Mouse (Mus musculus): ENCODE results near the gene Bpgm. TPM values are rescaled to one million over a fixed set of nuclear protein-coding genes. Genes with fewer than 3 reads are reported as not detected.

Gene Bpgm
- total and polyA plus RNA-seq, 2 experiments from 2014 or later, result 49.6 to 70.3 TPM

DNA sequence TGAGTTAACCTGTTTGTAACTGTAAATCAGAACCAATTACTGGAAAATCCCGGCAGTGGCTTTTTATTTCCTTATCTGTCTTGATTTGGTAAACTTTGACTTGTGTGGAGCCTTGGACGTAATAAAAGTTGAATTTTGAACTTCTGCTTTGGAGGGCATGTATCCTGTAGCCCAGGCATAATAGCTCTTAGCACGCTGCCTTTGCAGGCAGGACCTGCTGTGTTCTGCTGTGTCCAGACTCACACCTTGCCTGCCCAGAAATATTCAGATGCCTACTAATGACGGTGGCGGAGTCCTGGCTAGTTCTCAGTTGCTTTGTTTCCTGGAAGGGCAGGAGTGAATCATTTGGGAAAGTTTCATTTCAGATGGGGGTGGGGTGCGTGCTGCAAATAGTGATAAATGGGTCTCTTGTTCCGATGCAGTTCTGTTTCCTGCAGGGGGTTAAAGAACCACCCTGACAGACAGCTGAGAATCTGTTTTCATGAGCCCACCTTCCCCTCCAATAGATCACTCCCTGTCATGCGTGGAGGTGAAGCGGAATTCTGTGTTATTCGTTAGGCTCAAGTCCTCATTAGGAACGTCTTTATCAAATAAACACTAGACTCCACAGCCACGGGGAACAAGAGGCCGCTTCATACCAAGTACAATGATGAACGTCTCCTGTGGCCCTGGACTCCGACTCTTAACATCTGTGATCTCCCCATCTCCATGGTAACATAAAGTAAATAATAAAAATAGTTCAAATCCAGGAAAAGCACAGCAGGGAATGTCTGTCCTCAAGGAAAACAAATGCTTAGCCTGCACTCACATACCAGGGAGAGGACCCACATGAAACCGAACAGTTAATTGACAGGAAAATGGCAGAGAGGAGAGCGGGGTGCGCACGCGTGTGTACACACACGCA is 67.5 kb downstream of the Bpgm start:
- 34% methylated on average over 21 of the region's 21 CpGs for WGBS
- Histone ChIP-seq H3K9ac (no peak overlapping the region), H3K27me3 (ENCODE audit: insufficient read depth, low read length) (no peaks in the 10 kb centered on the region), H3K36me3 (ENCODE audit: insufficient read depth) (no peaks in the 10 kb centered on the region), H3K4me3 (ENCODE audit: low read depth, low read length) (no peak overlapping the region), H3K4me1 (ENCODE audit: insufficient read depth) (no peaks in the 10 kb centered on the region), H3K27ac (ENCODE audit: low read depth, low read length) (no peak overlapping the region), H3K4me2 (ENCODE audit: low read depth) (no peak overlapping the region; the same call in 1 of the 2 replicates), H3K9me3 (ENCODE audit: low read length) (no peaks in the 10 kb centered on the region)
- TF ChIP-seq CTCF (IDR thresholded peaks at IDR 0.05; ENCODE audit: low read depth), result no peak
- peak; percentile 21 for DNase-seq
- 0 out of 2 replicates have a peak, but pooled peaks have one; percentile 29 for ATAC-seq

DNA sequence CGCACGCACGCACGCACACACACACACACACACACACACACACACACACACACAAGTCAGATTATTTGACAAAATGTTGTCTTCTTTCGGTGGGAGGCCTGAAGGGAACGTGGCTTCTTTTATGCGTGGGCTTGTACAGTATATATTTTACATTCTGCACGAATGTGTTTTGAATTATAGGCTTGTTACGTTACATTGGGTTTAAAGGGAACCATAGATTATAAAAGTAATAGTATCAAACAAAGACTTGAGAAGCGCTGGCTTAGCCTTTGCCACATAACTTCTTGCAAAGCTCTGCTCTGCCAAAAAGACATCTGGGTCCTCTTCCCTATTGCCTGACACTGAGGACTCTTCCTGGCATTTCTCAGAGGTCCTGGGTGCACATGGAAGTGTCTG is 68.2 kb downstream of the Bpgm start:
- H3K9ac ChIP-seq, result no peak overlapping the region
- H3K4me2 ChIP-seq (ENCODE audit: low read depth), result no peak overlapping the region
- no peaks in the 10 kb centered on the region for H3K27me3 ChIP-seq (ENCODE audit: insufficient read depth, low read length)
- no peak overlapping the region for H3K27ac ChIP-seq (ENCODE audit: low read depth, low read length)
- no peaks in the 10 kb centered on the region for H3K9me3 ChIP-seq (ENCODE audit: low read length)
- H3K36me3 ChIP-seq (ENCODE audit: insufficient read depth), result no peaks in the 10 kb centered on the region
- H3K4me3 ChIP-seq (ENCODE audit: low read depth, low read length), result no peak overlapping the region
- no peak for TF ChIP-seq CTCF (IDR thresholded peaks at IDR 0.05; ENCODE audit: low read depth)
- 71% methylated on average over 10 of the region's 10 CpGs for WGBS
- H3K4me1 ChIP-seq (ENCODE audit: insufficient read depth), result no peaks in the 10 kb centered on the region
- ATAC-seq (no peak), DNase-seq (no peak)

DNA sequence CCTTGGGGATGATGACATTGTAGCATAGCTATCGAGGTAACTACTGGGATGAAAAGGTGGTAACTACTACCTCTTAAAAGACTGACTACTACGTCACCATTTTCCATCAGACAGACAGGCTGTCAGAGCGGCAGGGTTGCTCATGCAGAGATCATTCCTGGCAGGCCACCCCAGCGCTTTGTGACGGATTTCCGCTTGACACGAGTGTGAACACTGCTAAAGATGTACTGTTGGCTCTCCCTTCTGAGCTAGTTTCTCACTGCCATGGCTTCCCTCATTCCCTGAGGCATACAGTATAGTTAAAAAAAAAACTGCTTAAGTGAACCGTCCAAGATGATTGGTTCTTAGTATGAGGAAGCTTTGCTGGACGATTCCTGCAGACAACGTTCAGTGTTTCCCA is 69.3 kb downstream of the Bpgm start:
- 43% methylated on average over 10 of the region's 10 CpGs for WGBS
- Histone ChIP-seq H3K27ac (ENCODE audit: low read depth, low read length) (no peak overlapping the region), H3K36me3 (ENCODE audit: insufficient read depth) (no peaks in the 10 kb centered on the region), H3K27me3 (ENCODE audit: insufficient read depth, low read length) (no peaks in the 10 kb centered on the region), H3K4me2 (ENCODE audit: low read depth) (no peak overlapping the region), H3K9me3 (ENCODE audit: low read length) (no peaks in the 10 kb centered on the region), H3K4me3 (ENCODE audit: low read depth, low read length) (no peak overlapping the region), H3K4me1 (ENCODE audit: insufficient read depth) (no peaks in the 10 kb centered on the region), H3K9ac (no peak overlapping the region)
- DNase-seq, result peak; percentile 35
- TF ChIP-seq CTCF (IDR thresholded peaks at IDR 0.05; ENCODE audit: low read depth), result no peak
- peak; percentile 70 for ATAC-seq

DNA sequence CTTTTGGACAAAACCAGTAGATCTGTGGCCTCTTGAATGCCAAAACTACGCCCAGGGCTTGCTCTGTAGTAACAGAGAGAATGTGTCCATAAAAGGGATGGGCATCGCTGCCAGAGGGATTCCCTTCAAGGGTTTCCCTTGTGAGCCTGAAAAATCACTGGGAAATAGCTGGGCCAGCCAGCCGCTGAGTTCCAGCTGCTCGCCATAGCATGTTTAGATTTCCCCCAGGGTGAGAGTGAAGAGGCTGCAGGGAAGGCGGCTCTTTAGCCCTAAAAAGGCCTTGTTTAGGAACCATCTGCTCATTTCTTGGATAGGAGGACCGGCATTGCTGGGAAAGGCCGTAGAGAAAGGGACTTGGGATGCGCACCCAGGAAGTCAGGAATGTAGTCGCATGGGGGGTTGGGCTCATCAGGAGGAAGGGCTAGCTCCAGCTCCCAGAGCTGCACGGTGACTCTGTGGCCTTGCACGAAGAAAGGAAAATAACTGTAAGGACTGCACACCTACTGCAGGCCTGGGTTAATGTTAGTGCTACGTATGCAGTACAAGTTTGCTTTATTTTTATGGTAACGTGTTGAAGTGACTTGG is 72.5 kb downstream of the Bpgm start:
- Histone ChIP-seq H3K9me3 (ENCODE audit: low read length) (no peaks in the 10 kb centered on the region), H3K9ac (no peak overlapping the region), H3K27ac (ENCODE audit: low read depth, low read length) (no peak overlapping the region), H3K27me3 (ENCODE audit: insufficient read depth, low read length) (no peaks in the 10 kb centered on the region), H3K4me3 (ENCODE audit: low read depth, low read length) (no peak overlapping the region), H3K4me2 (ENCODE audit: low read depth) (no peak overlapping the region), H3K36me3 (ENCODE audit: insufficient read depth) (no peaks in the 10 kb centered on the region), H3K4me1 (ENCODE audit: insufficient read depth) (no peaks in the 10 kb centered on the region)
- 61% methylated on average over 13 of the region's 13 CpGs for WGBS
- DNase-seq (no peak), ATAC-seq (no peak)
- no peak for TF ChIP-seq CTCF (IDR thresholded peaks at IDR 0.05; ENCODE audit: low read depth)

DNA sequence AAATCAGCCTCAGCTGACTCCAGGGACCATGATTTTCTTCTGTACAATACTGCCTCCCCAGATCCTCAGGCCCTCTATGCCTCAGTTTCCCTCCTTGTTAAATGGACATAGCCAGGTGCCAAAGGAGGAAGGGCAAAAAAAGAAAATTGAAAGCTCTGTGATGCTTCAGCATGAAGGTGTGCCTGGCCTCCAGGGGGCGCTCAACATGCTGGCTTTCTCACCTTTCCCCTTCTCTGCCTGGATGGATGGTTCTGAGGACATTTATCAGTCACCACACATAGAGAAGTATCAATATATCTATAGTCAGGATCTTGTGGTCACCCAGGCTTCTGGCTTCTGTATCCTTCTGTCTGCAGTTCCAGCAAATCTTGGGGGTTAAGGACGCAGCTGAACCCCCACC is 73.0 kb downstream of the Bpgm start:
- TF ChIP-seq CTCF (IDR thresholded peaks at IDR 0.05; ENCODE audit: low read depth), result peak; percentile 60
- no peaks in the 10 kb centered on the region for H3K4me1 ChIP-seq (ENCODE audit: insufficient read depth)
- no peak overlapping the region for H3K4me2 ChIP-seq (ENCODE audit: low read depth)
- ATAC-seq (no peak), DNase-seq (no peak)
- H3K27me3 ChIP-seq (ENCODE audit: insufficient read depth, low read length), result no peaks in the 10 kb centered on the region
- H3K36me3 ChIP-seq (ENCODE audit: insufficient read depth), result no peaks in the 10 kb centered on the region
- H3K9ac ChIP-seq, result no peak overlapping the region
- no peaks in the 10 kb centered on the region for H3K9me3 ChIP-seq (ENCODE audit: low read length)
- 30% methylated on average over 2 of the region's 2 CpGs for WGBS
- H3K4me3 ChIP-seq (ENCODE audit: low read depth, low read length), result no peak overlapping the region
- H3K27ac ChIP-seq (ENCODE audit: low read depth, low read length), result no peak overlapping the region

DNA sequence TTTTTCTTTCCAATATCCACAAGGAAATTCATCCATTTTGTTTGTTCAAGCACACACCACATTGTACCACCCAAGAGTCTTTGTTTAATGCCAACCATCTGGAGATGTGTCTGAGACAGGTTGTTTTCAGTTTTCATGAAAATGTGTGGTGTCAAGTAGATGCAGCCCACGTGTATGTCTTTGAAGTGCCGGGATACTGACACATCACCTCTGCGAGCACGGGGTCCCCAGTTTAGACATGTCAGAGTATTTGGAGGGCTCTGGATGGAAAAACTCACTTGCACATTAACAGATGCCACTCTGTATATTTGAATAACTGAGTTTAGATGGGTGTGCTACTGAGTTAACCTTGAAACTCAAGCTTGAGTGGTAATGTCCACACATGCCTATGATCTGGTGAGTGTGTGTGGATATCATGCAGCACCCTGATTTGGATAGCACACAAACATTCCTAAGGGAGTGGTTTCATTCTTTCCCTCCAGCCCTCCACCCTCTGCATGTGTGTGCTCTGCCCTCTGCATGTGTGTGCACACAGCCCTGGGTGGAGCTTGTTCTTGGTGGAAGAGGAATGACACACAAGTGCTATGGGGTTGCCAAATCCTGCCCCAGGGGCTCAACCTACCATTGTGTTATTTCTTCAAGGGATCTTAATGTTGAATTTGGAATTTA is 76.6 kb downstream of the Bpgm start:
- no peak overlapping the region for H3K27ac ChIP-seq (ENCODE audit: low read depth, low read length)
- H3K4me2 ChIP-seq (ENCODE audit: low read depth), result no peak overlapping the region
- no peak overlapping the region for H3K4me3 ChIP-seq (ENCODE audit: low read depth, low read length)
- 74% methylated on average over 4 of the region's 4 CpGs for WGBS
- DNase-seq (no peak), ATAC-seq (no peak)
- no peaks in the 10 kb centered on the region for H3K27me3 ChIP-seq (ENCODE audit: insufficient read depth, low read length)
- H3K9me3 ChIP-seq (ENCODE audit: low read length), result no peaks in the 10 kb centered on the region
- no peak overlapping the region for H3K9ac ChIP-seq
- TF ChIP-seq CTCF (IDR thresholded peaks at IDR 0.05; ENCODE audit: low read depth), result no peak
- H3K36me3 ChIP-seq (ENCODE audit: insufficient read depth), result no peaks in the 10 kb centered on the region
- H3K4me1 ChIP-seq (ENCODE audit: insufficient read depth), result no peaks in the 10 kb centered on the region
